Mouse (Mus musculus): ENCODE measurements around the gene Zfp536. TPM values are rescaled to one million over a fixed set of nuclear protein-coding genes. Genes with fewer than 3 reads are reported as not detected.

The Zfp536 gene
- polyA plus RNA-seq, 1 experiment from 2014 or later: 15.6 TPM

DNA sequence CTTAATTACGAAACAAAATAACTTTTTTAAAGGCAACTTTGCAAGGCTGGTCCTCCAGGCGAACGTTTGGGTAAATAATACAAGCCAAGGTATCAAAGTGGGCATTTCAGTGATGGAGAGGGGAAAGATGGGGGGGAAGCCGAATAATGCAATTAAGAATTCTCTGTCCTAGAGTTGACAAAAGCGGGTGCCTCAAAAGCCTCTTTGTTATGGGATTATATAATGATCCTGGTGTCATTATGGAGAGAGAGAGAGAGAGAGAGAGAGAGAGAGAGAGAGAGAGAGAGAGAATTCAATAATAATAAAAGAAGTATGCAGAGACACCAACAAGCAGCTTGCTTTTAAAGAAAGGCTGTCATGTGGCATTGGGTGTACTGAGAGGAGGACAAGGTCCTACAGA is 465 bp upstream of the Zfp536 start:
- peaks cover 59% of the 10 kb centered on the region for H3K4me1 ChIP-seq
- 6% methylated on average over 5 of the region's 5 CpGs for WGBS
- no peaks in the 10 kb centered on the region for H3K9me3 ChIP-seq
- no peak overlapping the region for H3K27ac ChIP-seq (replicated peaks)
- peaks cover 91% of the 10 kb centered on the region for H3K27me3 ChIP-seq (replicated peaks; ENCODE audit: low read depth, poor library complexity, severe bottlenecking)
- peak overlapping the region; percentile 76 for H3K4me3 ChIP-seq
- no peak for DNase-seq (ENCODE audit: low spot score)
- H3K36me3 ChIP-seq (replicated peaks): no peaks in the 10 kb centered on the region

GRCm38 (mm10) chr7:37772376-37773311 is 797 bp downstream of the Zfp536 start:
- no peaks in the 10 kb centered on the region for H3K9me3 ChIP-seq
- DNase-seq (ENCODE audit: low spot score): peak; percentile 69
- H3K36me3 ChIP-seq (replicated peaks): no peaks in the 10 kb centered on the region
- H3K27me3 ChIP-seq (replicated peaks; ENCODE audit: low read depth, poor library complexity, severe bottlenecking): peaks cover 96% of the 10 kb centered on the region
- peak overlapping the region; percentile 90 for H3K27ac ChIP-seq (replicated peaks)
- peaks cover 70% of the 10 kb centered on the region for H3K4me1 ChIP-seq
- H3K4me3 ChIP-seq: peak overlapping the region; percentile 76
- under 1% methylated on average over 46 of the region's 46 CpGs for WGBS

DNA sequence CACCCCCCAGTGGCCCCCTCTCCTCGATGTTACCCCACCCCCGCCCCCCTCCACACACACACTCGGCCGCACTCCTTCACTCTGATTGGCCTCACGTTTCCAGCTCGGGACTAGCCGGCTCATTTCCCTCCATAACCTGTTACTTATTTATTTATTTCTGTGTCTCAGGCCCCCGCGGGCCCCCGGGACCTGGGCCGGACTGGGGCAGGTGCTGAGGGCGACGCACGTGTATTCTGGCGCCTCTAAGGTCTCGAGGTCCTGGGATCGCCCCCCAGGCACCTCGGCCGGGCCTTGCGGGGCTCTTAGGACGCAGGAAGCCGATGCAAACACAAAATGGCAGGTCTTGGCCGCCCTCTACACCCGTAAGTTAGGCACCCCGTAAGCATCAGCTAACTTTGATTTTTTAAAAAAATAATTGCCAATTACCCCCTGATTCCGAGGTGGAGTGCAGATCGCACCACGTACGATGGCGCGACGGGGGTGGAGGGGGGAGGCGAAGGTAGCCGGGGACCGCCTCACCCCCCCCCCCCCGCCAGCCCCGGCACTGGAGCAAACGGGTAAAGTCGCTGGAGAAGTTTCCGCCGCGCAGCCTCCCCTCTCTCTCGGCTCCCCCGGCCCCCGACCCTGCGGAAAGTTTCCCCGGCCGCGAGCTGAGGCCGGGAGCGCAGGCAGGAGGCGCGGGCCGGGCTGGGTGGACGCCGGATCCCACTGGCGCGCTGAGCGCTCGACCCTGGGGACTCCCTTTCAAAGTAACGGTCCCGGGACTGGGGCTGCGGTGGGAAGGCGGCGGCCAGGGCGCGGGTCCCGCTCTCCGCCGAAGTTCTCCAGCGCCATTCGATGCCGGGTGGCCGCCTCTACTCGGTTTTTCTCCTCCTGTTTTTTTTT is 1.7 kb downstream of the Zfp536 start:
- Histone ChIP-seq H3K27ac (replicated peaks) (peak overlapping the region; percentile 90), H3K9me3 (no peaks in the 10 kb centered on the region), H3K4me3 (peak overlapping the region; percentile 76), H3K36me3 (replicated peaks) (no peaks in the 10 kb centered on the region), H3K27me3 (replicated peaks; ENCODE audit: low read depth, poor library complexity, severe bottlenecking) (peaks cover 96% of the 10 kb centered on the region), H3K4me1 (peaks cover 73% of the 10 kb centered on the region)
- peak; percentile 81 for DNase-seq (ENCODE audit: low spot score)
- under 1% methylated on average over 75 of the region's 75 CpGs for WGBS

DNA sequence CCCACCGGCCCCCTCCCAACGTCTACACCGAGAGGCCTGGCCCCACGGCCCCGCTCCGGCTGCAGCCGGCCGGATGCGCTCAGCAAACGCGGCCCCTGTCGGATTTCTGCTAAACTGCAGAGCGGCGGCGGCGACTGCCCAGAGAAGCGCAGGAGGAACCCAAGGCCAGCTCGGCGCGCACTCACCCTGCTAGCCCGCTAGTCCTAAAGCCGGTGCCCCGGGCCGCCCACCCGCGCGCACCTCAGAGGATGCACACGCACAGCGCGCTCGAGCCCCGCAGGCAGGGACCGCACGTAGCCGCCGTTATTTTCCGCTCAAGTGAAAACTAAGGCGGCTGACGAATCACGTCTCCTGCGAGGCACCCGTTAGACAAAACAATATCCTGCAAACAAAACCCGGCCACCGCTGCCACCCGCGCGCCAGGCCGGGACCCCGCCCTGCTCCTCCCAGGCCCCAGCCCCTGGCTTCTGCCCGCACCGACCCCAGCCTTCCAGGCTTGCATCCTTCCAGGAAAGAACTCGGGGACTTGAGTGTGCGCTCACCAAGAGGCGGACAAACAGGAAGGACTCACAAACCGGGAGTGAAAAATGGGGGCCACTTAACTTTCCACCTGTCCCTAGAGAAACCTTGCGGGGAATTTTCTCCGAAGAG is 2.9 kb downstream of the Zfp536 start:
- Histone ChIP-seq H3K36me3 (replicated peaks) (no peaks in the 10 kb centered on the region), H3K27ac (replicated peaks) (peak overlapping the region; percentile 91), H3K4me3 (peak overlapping the region; percentile 76), H3K9me3 (no peaks in the 10 kb centered on the region), H3K4me1 (peaks cover 73% of the 10 kb centered on the region), H3K27me3 (replicated peaks; ENCODE audit: low read depth, poor library complexity, severe bottlenecking) (peaks cover 96% of the 10 kb centered on the region)
- WGBS: under 1% methylated on average over 57 of the region's 57 CpGs
- peak; percentile 93 for DNase-seq (ENCODE audit: low spot score)

GRCm38 (mm10) chr7:37769526-37770399 is 3.7 kb downstream of the Zfp536 start:
- Histone ChIP-seq H3K4me3 (peak overlapping the region; percentile 76), H3K27ac (replicated peaks) (peak overlapping the region; percentile 91), H3K4me1 (peaks cover 69% of the 10 kb centered on the region), H3K36me3 (replicated peaks) (no peaks in the 10 kb centered on the region), H3K9me3 (no peaks in the 10 kb centered on the region), H3K27me3 (replicated peaks; ENCODE audit: low read depth, poor library complexity, severe bottlenecking) (peaks cover 95% of the 10 kb centered on the region)
- peak; percentile 75 for DNase-seq (ENCODE audit: low spot score)
- under 1% methylated on average over 53 of the region's 53 CpGs for WGBS

DNA sequence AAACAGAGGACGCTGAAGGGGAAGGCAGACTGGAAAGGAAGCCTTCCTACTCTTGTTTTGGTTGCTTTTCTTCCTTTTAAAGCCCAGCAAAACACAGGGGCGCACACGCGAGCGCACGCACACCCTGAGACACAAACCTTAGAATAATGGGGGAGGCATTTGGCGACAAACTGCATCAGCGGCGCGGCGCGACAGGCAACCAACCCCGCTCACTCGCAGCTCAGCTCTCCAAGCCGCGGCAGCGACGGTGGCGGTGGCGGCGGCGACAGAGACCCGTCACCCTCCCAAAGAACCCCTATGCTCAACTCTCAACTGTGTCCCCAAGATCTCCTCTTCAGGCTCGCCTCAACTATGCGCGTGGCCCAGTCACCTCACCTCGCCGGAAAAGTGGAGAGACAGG is 4.4 kb downstream of the Zfp536 start:
- H3K4me1 ChIP-seq: peaks cover 62% of the 10 kb centered on the region
- peak; percentile 49 for DNase-seq (ENCODE audit: low spot score)
- H3K27ac ChIP-seq (replicated peaks): peak overlapping the region; percentile 91
- H3K4me3 ChIP-seq: peak overlapping the region; percentile 76
- under 1% methylated on average over 28 of the region's 28 CpGs for WGBS
- H3K9me3 ChIP-seq: no peaks in the 10 kb centered on the region
- H3K36me3 ChIP-seq (replicated peaks): no peaks in the 10 kb centered on the region
- peaks cover 93% of the 10 kb centered on the region for H3K27me3 ChIP-seq (replicated peaks; ENCODE audit: low read depth, poor library complexity, severe bottlenecking)

- Histone ChIP-seq H3K4me1 (peaks cover 56% of the 10 kb centered on the region), H3K4me3 (peak overlapping the region; percentile 76), H3K36me3 (replicated peaks) (no peaks in the 10 kb centered on the region), H3K27ac (replicated peaks) (0 out of 2 replicates have a peak overlapping the region, but pooled peaks have one; percentile 26), H3K27me3 (replicated peaks; ENCODE audit: low read depth, poor library complexity, severe bottlenecking) (peaks cover 92% of the 10 kb centered on the region), H3K9me3 (no peaks in the 10 kb centered on the region)
- 3% methylated on average over 10 of the region's 10 CpGs for WGBS
- no peak for DNase-seq (ENCODE audit: low spot score)
These were observed 5.0 kb downstream of the Zfp536 start for GRCm38 (mm10) chr7:37768310-37768940.

DNA sequence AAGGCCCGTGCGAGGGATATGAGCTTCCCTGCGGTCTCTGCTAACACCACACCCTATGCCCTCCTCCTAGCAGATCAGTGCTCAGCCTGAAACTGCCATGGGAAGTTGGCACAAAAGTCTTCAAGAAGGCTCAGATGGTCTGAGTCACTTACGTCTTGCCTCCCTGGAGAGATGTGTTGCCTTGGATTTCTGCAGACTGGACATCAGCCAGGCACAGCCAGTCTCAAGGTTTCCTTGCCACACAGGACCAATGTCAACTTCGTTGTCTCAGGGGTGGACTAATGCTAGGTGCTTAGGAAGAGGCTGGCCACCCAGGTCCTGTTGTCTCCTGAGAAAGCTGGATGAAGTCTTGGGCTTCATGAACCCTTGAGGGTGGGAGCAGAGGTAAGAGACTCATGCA is 14.6 kb downstream of the Zfp536 start:
- H3K27me3 ChIP-seq (replicated peaks; ENCODE audit: low read depth, poor library complexity, severe bottlenecking): peaks cover 15% of the 10 kb centered on the region; the same call in 1 of the 2 replicates
- 89% methylated on average over 5 of the region's 5 CpGs for WGBS
- no peaks in the 10 kb centered on the region; the same call in 1 of the 2 replicates for H3K36me3 ChIP-seq (replicated peaks)
- H3K9me3 ChIP-seq: no peaks in the 10 kb centered on the region
- no peak overlapping the region for H3K27ac ChIP-seq (replicated peaks)
- H3K4me1 ChIP-seq: peaks cover 12% of the 10 kb centered on the region
- no peak overlapping the region for H3K4me3 ChIP-seq
- no peak for DNase-seq (ENCODE audit: low spot score)

- no peaks in the 10 kb centered on the region for H3K9me3 ChIP-seq
- H3K4me3 ChIP-seq: no peak overlapping the region
- no peak for DNase-seq (ENCODE audit: low spot score)
- H3K27me3 ChIP-seq (replicated peaks; ENCODE audit: low read depth, poor library complexity, severe bottlenecking): no peaks in the 10 kb centered on the region
- 76% methylated on average over 1 of the region's 1 CpGs for WGBS
- H3K27ac ChIP-seq (replicated peaks): no peak overlapping the region
- peaks cover 8% of the 10 kb centered on the region; the same call in 1 of the 2 replicates for H3K4me1 ChIP-seq
- no peaks in the 10 kb centered on the region for H3K36me3 ChIP-seq (replicated peaks)
These were observed 20.4 kb downstream of the Zfp536 start for GRCm38 (mm10) chr7:37753024-37753423.

DNA sequence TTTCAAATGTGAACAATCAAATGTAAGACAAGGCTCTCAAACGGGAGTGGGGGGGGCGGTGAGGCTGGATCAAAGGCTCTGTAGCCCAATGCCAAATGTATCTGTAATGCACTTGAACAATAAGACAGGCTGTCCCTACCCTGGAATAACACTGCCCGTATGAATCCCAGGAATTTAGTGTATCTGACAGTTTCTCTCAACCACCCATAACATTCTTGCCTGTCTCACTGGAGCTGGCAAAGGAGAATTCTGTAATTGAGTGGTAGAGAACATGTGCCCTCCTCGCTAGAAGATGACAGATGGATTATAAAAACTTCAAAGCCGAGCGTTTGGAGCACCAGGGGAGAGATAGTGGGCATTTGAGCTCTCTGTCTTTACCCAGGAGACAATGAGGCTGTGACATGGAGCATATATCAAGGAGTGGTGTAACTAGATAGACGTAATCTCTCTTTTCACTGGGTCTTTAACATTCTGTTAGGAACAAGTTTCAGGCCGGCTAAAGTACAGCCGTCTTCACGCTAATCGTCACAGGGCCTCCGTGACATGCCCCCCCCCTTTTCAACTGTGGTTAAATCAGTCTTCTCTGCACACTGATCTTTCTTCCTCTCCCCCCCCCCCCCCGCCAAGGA is 27.2 kb downstream of the Zfp536 start:
- 64% methylated on average over 13 of the region's 13 CpGs for WGBS
- DNase-seq (ENCODE audit: low spot score): no peak
- Histone ChIP-seq H3K9me3 (no peaks in the 10 kb centered on the region), H3K4me3 (no peak overlapping the region), H3K27ac (replicated peaks) (no peak overlapping the region), H3K36me3 (replicated peaks) (no peaks in the 10 kb centered on the region), H3K27me3 (replicated peaks; ENCODE audit: low read depth, poor library complexity, severe bottlenecking) (0 out of 2 replicates have a peak, but pooled peaks cover 6% of the 10 kb centered on the region), H3K4me1 (peaks cover 46% of the 10 kb centered on the region)

- Histone ChIP-seq H3K9me3 (no peaks in the 10 kb centered on the region), H3K27me3 (replicated peaks; ENCODE audit: low read depth, poor library complexity, severe bottlenecking) (0 out of 2 replicates have a peak, but pooled peaks cover 9% of the 10 kb centered on the region), H3K4me1 (peaks cover 51% of the 10 kb centered on the region), H3K27ac (replicated peaks) (no peak overlapping the region), H3K4me3 (no peak overlapping the region), H3K36me3 (replicated peaks) (no peaks in the 10 kb centered on the region)
- DNase-seq (ENCODE audit: low spot score): no peak
- 51% methylated on average over 8 of the region's 8 CpGs for WGBS
These were observed 30.1 kb downstream of the Zfp536 start for GRCm38 (mm10) chr7:37743350-37743749.
